In the genomic region with DNA sequence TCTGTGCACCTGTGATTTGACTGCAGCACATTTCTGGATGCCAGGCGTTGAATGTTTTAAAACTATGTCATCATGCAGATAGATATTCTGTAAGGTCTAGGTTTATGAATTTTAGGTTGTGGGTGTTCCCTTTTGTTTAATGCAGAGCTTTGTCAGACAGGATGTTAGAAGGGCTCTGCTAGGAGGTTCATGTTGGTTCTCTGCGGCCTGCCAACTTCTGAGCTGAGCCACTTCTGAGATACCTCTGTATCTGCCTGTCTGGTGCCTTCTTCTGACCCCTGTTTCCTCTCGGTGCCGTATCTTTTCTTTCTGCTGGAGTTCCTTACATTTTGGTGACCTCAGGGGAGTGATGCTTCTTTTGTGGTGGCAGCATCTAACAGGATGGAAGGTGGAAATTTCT, we compare ENCODE assay signal across 24 mouse cellular contexts.
"Had no signal": no experiment of that assay in that cellular context is flagged by ENCODE, and none has a peak within 500 bp of the region (broad histone marks: within the 10 kb centered on the region; RNA-seq: fewer than 3 reads in every experiment).

No protein-coding gene starts in this region.

- H3K4me3 ChIP-seq: gastrocnemius, adult 2 months; heart, adult 2 months; heart, embryonic 13.5 days; heart, embryonic 15.5 days; hindbrain, embryonic 13.5 days; hindbrain, embryonic 15.5 days; intestine, embryonic 15.5 days; layer of hippocampus, adult 2 months; left cerebral cortex, adult 2 months; limb, embryonic 10.5 days; limb, embryonic 12.5 days; liver, embryonic 12.5 days had no signal

- H3K4me2 ChIP-seq: heart, embryonic 11.5 days; heart, embryonic 13.5 days; heart, embryonic 15.5 days; hindbrain, embryonic 13.5 days; hindbrain, embryonic 15.5 days; intestine, embryonic 15.5 days; limb, embryonic 12.5 days; liver, embryonic 12.5 days had no signal

- H3K27ac ChIP-seq: gastrocnemius, adult 2 months; heart, adult 2 months; heart, embryonic 13.5 days; heart, embryonic 15.5 days; hindbrain, embryonic 13.5 days; hindbrain, embryonic 15.5 days; intestine, embryonic 15.5 days; layer of hippocampus, adult 2 months; left cerebral cortex, adult 2 months; limb, embryonic 10.5 days; limb, embryonic 12.5 days; liver, embryonic 12.5 days; liver, embryonic 14.5 days had no signal

- DNase-seq: gastrocnemius, adult 2 months; gastrocnemius, postnatal 14 days; gastrocnemius, postnatal 36 days; heart, adult 11 months; heart, adult 2 months; heart, postnatal 14 days; heart, postnatal 36 days; kidney, adult 18-20 months; kidney, adult 8-10 months; kidney, postnatal 10 days; kidney, postnatal 4 days had no signal

- ATAC-seq: intestine, embryonic 15.5 days; intestine, postnatal 0 days; liver, embryonic 12.5 days had no signal

- H3K27me3 ChIP-seq: heart, embryonic 13.5 days; heart, embryonic 15.5 days; hindbrain, embryonic 13.5 days; hindbrain, embryonic 15.5 days; intestine, embryonic 15.5 days; limb, embryonic 12.5 days; liver, embryonic 12.5 days had no signal

- H3K4me1 ChIP-seq: intestine, embryonic 15.5 days; liver, embryonic 12.5 days had no signal

- H3K9me3 ChIP-seq: heart, embryonic 13.5 days; heart, embryonic 15.5 days; hindbrain, embryonic 13.5 days; hindbrain, embryonic 15.5 days; intestine, embryonic 15.5 days; limb, embryonic 10.5 days; limb, embryonic 12.5 days; liver, embryonic 12.5 days had no signal

- H3K9ac ChIP-seq: heart, embryonic 13.5 days; heart, embryonic 15.5 days; hindbrain, embryonic 13.5 days; hindbrain, embryonic 15.5 days; intestine, embryonic 15.5 days; limb, embryonic 12.5 days; liver, embryonic 12.5 days; liver, embryonic 14.5 days had no signal

- H3K36me3 ChIP-seq: heart, embryonic 13.5 days; heart, embryonic 15.5 days; hindbrain, embryonic 13.5 days; hindbrain, embryonic 15.5 days; intestine, embryonic 15.5 days; limb, embryonic 10.5 days; limb, embryonic 12.5 days; liver, embryonic 12.5 days had no signal
